Mouse (Mus musculus) lung, adult 2 months (tissue): ENCODE measurements around the gene Gm20852. TPM values are rescaled to one million over a fixed set of nuclear protein-coding genes. Genes with fewer than 3 reads are reported as not detected.
"Not testable (repeated sequence)": the region's sequence is repeated elsewhere in the genome, so short reads cannot be mapped to it uniquely, and the experiment has no call there.

ENCODE experiments used
- DNase-seq: peaks from one replicate; pipeline ENCODE4 v3.0.0; 2022
- H3K4me1 ChIP-seq: fragments of 200-500 bp; 2 replicates; pipeline ENCODE4 v1.6.1; 2011; ENCODE audit warnings: low read length; ENCODE audit not compliant: control insufficient read depth, insufficient read depth
- H3K4me3 ChIP-seq: fragments of 200-500 bp; replicated peaks from 2 replicates; pipeline ENCODE3; 2011; ENCODE audit warnings: low read depth, mild to moderate bottlenecking, control low read depth, low read length; ENCODE audit errors: extremely low read depth
- WGBS: fragments of 180-500 bp; shearing (Covaris S2); methylation state at CpG from one replicate; pipeline ENCODE4 v1.1.7; 2018; 5-methylcytosine and 5-hydroxymethylcytosine counted together
- polyA plus RNA-seq: library from polyadenylated mRNA; depleted of rRNA; stranded (reverse); fragments of >200 nt; gene quantifications from 2 replicates; pipeline ENCODE4 v1.2.3, GENCODE M21; 2012; rRNA removed

Gm20852 gene
- polyA plus RNA-seq: not detected in 2 replicates

- H3K4me3 ChIP-seq, DNase-seq, H3K4me1 ChIP-seq: not testable (repeated sequence)
- WGBS: no CpG with 5 or more reads among the region's 4 CpGs
Measured at GRCm38 (mm10) chrY:66742023-66742422, at the start of gene Gm20852. Gm20852 (minus strand) TSS chrY:66742123.
